13 mouse cellular contexts compared by ENCODE assay signal in the genomic region with DNA sequence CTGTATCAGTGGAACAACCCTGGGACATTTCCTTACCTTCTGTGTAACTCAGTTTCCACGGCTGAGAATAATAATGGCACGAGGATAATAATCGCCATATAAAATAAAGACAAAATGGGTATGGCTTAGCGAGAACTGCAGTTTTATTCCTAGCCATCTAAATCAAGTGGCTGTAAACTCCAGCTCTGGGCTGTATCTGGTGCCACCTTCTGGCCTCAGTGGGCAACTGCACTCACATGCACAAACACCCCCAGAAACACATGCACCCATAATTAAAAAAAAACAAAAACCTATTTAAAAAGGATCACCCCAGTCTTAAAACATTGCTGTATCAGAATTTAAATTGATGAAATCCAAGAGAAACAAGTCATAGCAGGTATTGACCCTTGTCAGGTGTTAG. TPM values are rescaled to one million over a fixed set of nuclear protein-coding genes. Genes with fewer than 3 reads are reported as not detected.
DNase-seq lines count a peak whose midpoint lies in the region; ATAC-seq and TF ChIP-seq lines count a peak whose summit lies in the region.
"Had no signal": no experiment of that assay in that cellular context is flagged by ENCODE, and none has a peak within 500 bp of the region (broad histone marks: within the 10 kb centered on the region; RNA-seq: fewer than 3 reads in every experiment).

No protein-coding gene starts in this region.

- no peak for ATAC-seq in forebrain, postnatal 0 days
- no peak for ATAC-seq in forebrain, embryonic 12.5 days (ENCODE audit: low FRiP score)
- ATAC-seq in lung, postnatal 0 days, result no peak
- ATAC-seq in monocyte, adult 5-6 weeks (replicated peaks; ENCODE audit: insufficient number of reproducible peaks, low FRiP score, low TSS enrichment, poor library complexity, severe bottlenecking), result no peak

- WGBS in forebrain, postnatal 0 days, result 94% methylated on average over 4 of the region's 4 CpGs
- WGBS in forebrain, embryonic 12.5 days, result 94% methylated on average over 4 of the region's 4 CpGs
- 97% methylated on average over 4 of the region's 4 CpGs for WGBS in lung, postnatal 0 days

- no peaks in the 10 kb centered on the region for H3K9me3 ChIP-seq in forebrain, postnatal 0 days (ENCODE audit: low read length)
- no peaks in the 10 kb centered on the region for H3K9me3 ChIP-seq in forebrain, embryonic 12.5 days
- H3K9me3 ChIP-seq in lung, postnatal 0 days (ENCODE audit: low read length), result no peaks in the 10 kb centered on the region
- H3K9me3 ChIP-seq: heart, embryonic 10.5 days; hindbrain, embryonic 15.5 days had no signal

- no peaks in the 10 kb centered on the region for H3K36me3 ChIP-seq in forebrain, postnatal 0 days (ENCODE audit: insufficient read depth)
- no peaks in the 10 kb centered on the region for H3K36me3 ChIP-seq in forebrain, embryonic 12.5 days (replicated peaks)
- no peaks in the 10 kb centered on the region for H3K36me3 ChIP-seq in lung, postnatal 0 days (ENCODE audit: insufficient read depth, low read length)
- H3K36me3 ChIP-seq: heart, embryonic 10.5 days; hindbrain, embryonic 15.5 days had no signal

- H3K4me2 ChIP-seq in forebrain, postnatal 0 days (ENCODE audit: low read depth), result no peak overlapping the region
- H3K4me2 ChIP-seq in forebrain, embryonic 12.5 days, result no peak overlapping the region
- no peak overlapping the region for H3K4me2 ChIP-seq in lung, postnatal 0 days (replicated peaks; ENCODE audit: low read depth, low read length)
- H3K4me2 ChIP-seq: hindbrain, embryonic 15.5 days had no signal

- no peak overlapping the region for H3K27ac ChIP-seq in forebrain, postnatal 0 days (ENCODE audit: low read depth, low read length)
- H3K27ac ChIP-seq in forebrain, embryonic 12.5 days, result no peak overlapping the region
- H3K27ac ChIP-seq in lung, postnatal 0 days (ENCODE audit: low read length), result no peak overlapping the region
- no peak overlapping the region for H3K27ac ChIP-seq in bone marrow macrophage, adult 2 months (ENCODE audit: insufficient read depth, low read depth, low read length)
- H3K27ac ChIP-seq: heart, embryonic 10.5 days; hindbrain, embryonic 15.5 days had no signal

- no peak for DNase-seq in forebrain, postnatal 0 days
- no peak for DNase-seq in lung, postnatal 0 days (ENCODE audit: low spot score)
- DNase-seq in lung, postnatal 10 days, result no peak
- DNase-seq in thymus, postnatal 36 days, result peak; percentile 39 to 56
- no peak for DNase-seq in T-cell, adult 2 months (ENCODE audit: low spot score)
- DNase-seq: cerebellum, postnatal 36 days had no signal

- no peak for TF ChIP-seq EP300 in lung, postnatal 0 days (IDR thresholded peaks at IDR 0.05)

- TF ChIP-seq POLR2A in bone marrow macrophage, adult 2 months (IDR thresholded peaks at IDR 0.05; ENCODE audit: borderline replicate concordance, low read depth, low read length), result no peak

- H3K9ac ChIP-seq in forebrain, postnatal 0 days, result no peak overlapping the region
- H3K9ac ChIP-seq in forebrain, embryonic 12.5 days, result no peak overlapping the region
- no peak overlapping the region for H3K9ac ChIP-seq in lung, postnatal 0 days (replicated peaks; ENCODE audit: low read depth)
- H3K9ac ChIP-seq: hindbrain, embryonic 15.5 days had no signal

- H3K4me3 ChIP-seq in forebrain, postnatal 0 days (ENCODE audit: low read depth, low read length), result no peak overlapping the region
- H3K4me3 ChIP-seq in forebrain, embryonic 12.5 days (replicated peaks), result no peak overlapping the region
- no peak overlapping the region for H3K4me3 ChIP-seq in lung, postnatal 0 days (ENCODE audit: low read depth, low read length)
- no peak overlapping the region for H3K4me3 ChIP-seq in bone marrow macrophage, adult 2 months (ENCODE audit: insufficient read depth, low read length)
- H3K4me3 ChIP-seq: heart, embryonic 10.5 days; hindbrain, embryonic 15.5 days had no signal

- peak; percentile 52 for TF ChIP-seq CTCF in forebrain, postnatal 0 days (IDR thresholded peaks at IDR 0.05; ENCODE audit: low read depth)
- peak; percentile 56 for TF ChIP-seq CTCF in lung, postnatal 0 days (IDR thresholded peaks at IDR 0.05)
- TF ChIP-seq CTCF in bone marrow macrophage, adult 2 months (IDR thresholded peaks at IDR 0.05; ENCODE audit: low read depth, low read length), result peak; percentile 34; the same call in 1 of the 2 replicates

- H3K4me1 ChIP-seq in forebrain, postnatal 0 days (ENCODE audit: insufficient read depth), result peaks cover 2% of the 10 kb centered on the region; the same call in 1 of the 2 replicates
- H3K4me1 ChIP-seq in forebrain, embryonic 12.5 days, result peaks cover 2% of the 10 kb centered on the region; the same call in 1 of the 2 replicates
- no peaks in the 10 kb centered on the region for H3K4me1 ChIP-seq in lung, postnatal 0 days (ENCODE audit: insufficient read depth, low read depth, low read length)
- H3K4me1 ChIP-seq in bone marrow macrophage, adult 2 months (ENCODE audit: control insufficient read depth, insufficient read depth, low read length), result no peaks in the 10 kb centered on the region
- H3K4me1 ChIP-seq: heart, embryonic 10.5 days; hindbrain, embryonic 15.5 days had no signal

- no peaks in the 10 kb centered on the region for H3K27me3 ChIP-seq in forebrain, postnatal 0 days (ENCODE audit: insufficient read depth, low read length)
- peaks cover 9% of the 10 kb centered on the region for H3K27me3 ChIP-seq in forebrain, embryonic 12.5 days
- no peaks in the 10 kb centered on the region for H3K27me3 ChIP-seq in lung, postnatal 0 days (replicated peaks; ENCODE audit: insufficient read depth, low read length)
- H3K27me3 ChIP-seq: hindbrain, embryonic 15.5 days had no signal

RNA-seq across cellular contexts. Expression of a gene that starts 5.8 kb away (rescaled TPM):
- 1.7 and 2.1 TPM in 2 replicates for total RNA-seq in forebrain, postnatal 0 days (2014; rRNA removed)
- 1.1 and 1.8 TPM in 2 replicates for polyA plus RNA-seq in forebrain, postnatal 0 days (2015; fragmentation: Nextera tagmentation; extraction: Ambion mirVana)
- polyA plus RNA-seq in forebrain, embryonic 12.5 days (2016; fragmentation: Nextera tagmentation; extraction: Ambion mirVana), result 1.2 and 1.3 TPM in 2 replicates
- 2.0 and 2.3 TPM in 2 replicates for polyA plus RNA-seq in lung, postnatal 0 days (2015; fragmentation: Nextera tagmentation; extraction: Ambion mirVana)
- 0.19 and 0.57 TPM in 2 replicates for polyA plus RNA-seq in bone marrow macrophage, adult 2 months (2012; ENCODE audit: insufficient read depth, insufficient read length, missing spikeins)
- not detected in 3 replicates for total RNA-seq in monocyte, adult 5-6 weeks (2017)
- total RNA-seq: ES-E14 had no signal

RNA-seq across cellular contexts. Expression of a gene that starts 22.1 kb away (rescaled TPM):
- 0.14 and 2.8 TPM in 2 replicates for total RNA-seq in forebrain, postnatal 0 days (2014; rRNA removed)
- polyA plus RNA-seq in forebrain, postnatal 0 days (2015; fragmentation: Nextera tagmentation; extraction: Ambion mirVana), result 1.5 and 1.8 TPM in 2 replicates
- polyA plus RNA-seq in forebrain, embryonic 12.5 days (2016; fragmentation: Nextera tagmentation; extraction: Ambion mirVana), result 2.0 and 2.9 TPM in 2 replicates
- 3.0 and 4.9 TPM in 2 replicates for polyA plus RNA-seq in lung, postnatal 0 days (2015; fragmentation: Nextera tagmentation; extraction: Ambion mirVana)
- not detected in 2 replicates for polyA plus RNA-seq in bone marrow macrophage, adult 2 months (2012; ENCODE audit: insufficient read depth, insufficient read length, missing spikeins)
- total RNA-seq in monocyte, adult 5-6 weeks (2017), result not detected in 3 replicates
- polyA plus RNA-seq: liver, embryonic 16.5 days had no signal

Comparison
In these comparisons a context has a peak if more than half of its experiments do, and no peak if none do; other contexts are left out.
1. DNase-seq: peak in thymus, postnatal 36 days (2 of 2); none in forebrain, postnatal 0 days (single experiment), lung, postnatal 0 days (single experiment), lung, postnatal 10 days (single experiment) and T-cell, adult 2 months (single experiment).
2. Peak in every context shown above with its lines, with median percentiles within 50 percentile points of each other: CTCF ChIP-seq.